Mouse (Mus musculus): ENCODE results near the gene Gm14632.
"Not testable (repeated sequence)": the region's sequence is repeated elsewhere in the genome, so short reads cannot be mapped to it uniquely, and the experiment has no call there.

Gm14632 gene

GRCm38 (mm10) chrX:30329472-30329871 lies at the start of gene Gm14632:
Gene Gm14632, plus strand, starts transcription at chrX:30329772.
- DNase-seq (ENCODE audit: low spot score in 2 of 2): not testable (repeated sequence)
